Mouse (Mus musculus) MEL (cell line): ENCODE data around the gene Tesk2. TPM values are rescaled to one million over a fixed set of nuclear protein-coding genes. Genes with fewer than 3 reads are reported as not detected.

ENCODE experiments used
- DNase-seq: peaks from one replicate; pipeline ENCODE4 v3.0.0; 2011; ENCODE audit warnings: low read depth, low spot score
- H3K27ac ChIP-seq: 2 replicates; pipeline ENCODE4 v1.5.1; 2012; ENCODE audit warnings: low read depth, mild to moderate bottlenecking, control low read depth, low read length, moderate library complexity; ENCODE audit not compliant: control insufficient read depth
- H3K27me3 ChIP-seq, 2 experiments: fragments of 150-350 bp in 1 of 2; sonication (generic) in 1 of 2; 2 replicates each; pipeline ENCODE4 v1.6.1; 2012; ENCODE audit warnings: low read length in 2 of 2, mild to moderate bottlenecking in 2 of 2, improper control_type of control experiment in 1 of 2, moderate library complexity in 1 of 2; ENCODE audit not compliant: insufficient read depth in 2 of 2, control insufficient read depth in 1 of 2
- H3K36me3 ChIP-seq, 2 experiments: 2 replicates each; pipeline ENCODE4 v1.6.1; 2012 to 2014; ENCODE audit warnings: low read length in 2 of 2, improper control_type of control experiment in 1 of 2, inconsistent platforms in 1 of 2, mild to moderate bottlenecking in 1 of 2; ENCODE audit not compliant: insufficient read depth in 2 of 2, control insufficient read depth in 1 of 2
- H3K4me1 ChIP-seq, 2 experiments: fragments of 150-350 bp in 1 of 2; sonication (generic) in 1 of 2; 2 replicates each; pipeline ENCODE4 v1.6.1; 2012; ENCODE audit warnings: low read length in 2 of 2, improper control_type of control experiment in 1 of 2, mild to moderate bottlenecking in 1 of 2; ENCODE audit not compliant: insufficient read depth in 2 of 2, control insufficient read depth in 1 of 2
- H3K4me3 ChIP-seq, 2 experiments: fragments of 150-350 bp in 1 of 2; sonication (generic) in 1 of 2; 2 replicates each; pipeline ENCODE4 v1.5.1; 2012; ENCODE audit warnings: low read depth in 2 of 2, low read length in 2 of 2, mild to moderate bottlenecking in 2 of 2, moderate library complexity in 2 of 2, control low read depth in 1 of 2, improper control_type of control experiment in 1 of 2; ENCODE audit not compliant: control insufficient read depth in 1 of 2, insufficient read depth in 1 of 2
- H3K79me2 ChIP-seq: 2 replicates; pipeline ENCODE4 v1.6.1; 2012; ENCODE audit warnings: mild to moderate bottlenecking, low read length, moderate library complexity; ENCODE audit not compliant: control insufficient read depth, poor library complexity, insufficient read depth
- H3K9ac ChIP-seq: 2 replicates; pipeline ENCODE4 v1.6.1; 2012; ENCODE audit warnings: low read depth, mild to moderate bottlenecking, control low read depth, low read length, moderate library complexity; ENCODE audit not compliant: control insufficient read depth, poor library complexity, severe bottlenecking
- H3K9me3 ChIP-seq: fragments of 150-350 bp; sonication (generic); replicated peaks from 2 replicates; pipeline ENCODE4 v1.6.1; 2012; ENCODE audit warnings: mild to moderate bottlenecking, low read length, improper control_type of control experiment, moderate library complexity; ENCODE audit not compliant: insufficient read depth
- BHLHE40 ChIP-seq: IDR thresholded peaks from 2 replicates; pipeline ENCODE4 v1.6.1; 2012; ENCODE audit warnings: low read depth, mild to moderate bottlenecking, inconsistent platforms, low read length, improper control_type of control experiment, borderline replicate concordance
- CHD2 ChIP-seq: IDR thresholded peaks from 2 replicates; pipeline ENCODE4 v1.6.1; 2011; ENCODE audit warnings: low read length, improper control_type of control experiment
- CTCF ChIP-seq, 3 experiments: IDR thresholded peaks in 2 of 3; conservative IDR thresholded peaks in 1 of 3; 2 replicates each; pipeline ENCODE4 v1.5.1; 2011 to 2012; ENCODE audit warnings: low read length in 3 of 3, low read depth in 2 of 3, mild to moderate bottlenecking in 2 of 3, improper control_type of control experiment in 1 of 3, inconsistent platforms in 1 of 3, mixed read lengths in 1 of 3, moderate library complexity in 1 of 3; ENCODE audit not compliant: control insufficient read depth in 1 of 3, insufficient read depth in 1 of 3, poor library complexity in 1 of 3, severe bottlenecking in 1 of 3
- EP300 ChIP-seq, 2 experiments: IDR thresholded peaks; 2 replicates each; pipeline ENCODE4 v1.6.1; 2011; ENCODE audit warnings: improper control_type of control experiment in 2 of 2, low read length in 2 of 2, low read depth in 1 of 2, mild to moderate bottlenecking in 1 of 2
- ETS1 ChIP-seq: IDR thresholded peaks from 2 replicates; pipeline ENCODE4 v1.6.1; 2012; ENCODE audit warnings: low read depth, mild to moderate bottlenecking, inconsistent platforms, low read length, improper control_type of control experiment, moderate library complexity
- GATA1 ChIP-seq: IDR thresholded peaks from 2 replicates; pipeline ENCODE4 v1.6.1; 2011; ENCODE audit warnings: low read depth, low read length, improper control_type of control experiment
- HCFC1 ChIP-seq: IDR thresholded peaks from 2 replicates; pipeline ENCODE4 v1.6.1; 2012; ENCODE audit warnings: low read depth, mild to moderate bottlenecking, inconsistent platforms, low read length, improper control_type of control experiment, moderate library complexity
- KAT2A ChIP-seq: conservative IDR thresholded peaks from 2 replicates; pipeline ENCODE4 v1.6.1; 2012; ENCODE audit warnings: low read depth, low read length, improper control_type of control experiment, inconsistent platforms
- MAZ ChIP-seq: IDR thresholded peaks from 2 replicates; pipeline ENCODE4 v1.6.1; 2012; ENCODE audit warnings: low read depth, mild to moderate bottlenecking, inconsistent platforms, low read length, improper control_type of control experiment
- MXI1 ChIP-seq: IDR thresholded peaks from 2 replicates; pipeline ENCODE4 v1.6.1; 2011; ENCODE audit warnings: mild to moderate bottlenecking, low read depth, low read length, improper control_type of control experiment
- MYB ChIP-seq: IDR thresholded peaks from 2 replicates; pipeline ENCODE4 v1.6.1; 2011; ENCODE audit warnings: mild to moderate bottlenecking, low read depth, low read length, improper control_type of control experiment
- MYC ChIP-seq: IDR thresholded peaks from 2 replicates; pipeline ENCODE4 v1.6.1; 2011; ENCODE audit warnings: low read depth, mild to moderate bottlenecking, low read length, improper control_type of control experiment, moderate library complexity
- NELFE ChIP-seq: IDR thresholded peaks from 2 replicates; pipeline ENCODE4 v1.6.1; 2011; ENCODE audit warnings: low read depth, low read length, improper control_type of control experiment
- POLR2AphosphoS5 ChIP-seq: IDR thresholded peaks from 2 replicates; pipeline ENCODE4 v1.6.1; 2012; ENCODE audit warnings: low read depth, borderline replicate concordance, mild to moderate bottlenecking, inconsistent platforms, low read length, moderate library complexity, mixed read lengths
- RAD21 ChIP-seq: IDR thresholded peaks from 2 replicates; pipeline ENCODE4 v1.6.1; 2011; ENCODE audit warnings: mild to moderate bottlenecking, low read depth, low read length, improper control_type of control experiment
- RCOR1 ChIP-seq: IDR thresholded peaks from 2 replicates; pipeline ENCODE4 v1.6.1; 2012; ENCODE audit warnings: low read depth, mild to moderate bottlenecking, inconsistent platforms, low read length, improper control_type of control experiment
- SIN3A ChIP-seq: IDR thresholded peaks from 2 replicates; pipeline ENCODE4 v1.6.1; 2012; ENCODE audit warnings: low read length, improper control_type of control experiment, inconsistent platforms
- SMC3 ChIP-seq: IDR thresholded peaks from 2 replicates; pipeline ENCODE4 v1.6.1; 2011; ENCODE audit warnings: low read depth, low read length, improper control_type of control experiment
- TAL1 ChIP-seq: IDR thresholded peaks from 2 replicates; pipeline ENCODE4 v1.6.1; 2012; ENCODE audit warnings: mild to moderate bottlenecking, inconsistent platforms, low read length, moderate library complexity, mixed read lengths
- TBP ChIP-seq: IDR thresholded peaks from 2 replicates; pipeline ENCODE4 v1.8.0; 2011; ENCODE audit warnings: low read depth, low read length, improper control_type of control experiment
- USF1 ChIP-seq: IDR thresholded peaks from 2 replicates; pipeline ENCODE4 v1.6.1; 2014; ENCODE audit warnings: low read depth, mild to moderate bottlenecking, inconsistent platforms, low read length, improper control_type of control experiment, moderate library complexity
- USF2 ChIP-seq, 2 experiments: IDR thresholded peaks; 2 replicates each; pipeline ENCODE4 v1.6.1; 2011 to 2012; ENCODE audit warnings: improper control_type of control experiment in 2 of 2, low read length in 2 of 2, borderline replicate concordance in 1 of 2, inconsistent platforms in 1 of 2, low read depth in 1 of 2, mild to moderate bottlenecking in 1 of 2; ENCODE audit not compliant: insufficient read depth in 1 of 2
- ZC3H11A ChIP-seq: IDR thresholded peaks from 2 replicates; pipeline ENCODE4 v1.6.1; 2012; ENCODE audit warnings: low read depth, mild to moderate bottlenecking, inconsistent platforms, low read length, improper control_type of control experiment
- ZKSCAN1 ChIP-seq: IDR thresholded peaks from 2 replicates; pipeline ENCODE4 v1.6.1; 2012; ENCODE audit warnings: low read depth, mild to moderate bottlenecking, inconsistent platforms, low read length, improper control_type of control experiment, moderate library complexity
- ZMIZ1 ChIP-seq: IDR thresholded peaks from 2 replicates; pipeline ENCODE4 v1.6.1; 2012; ENCODE audit warnings: low read depth, mild to moderate bottlenecking, inconsistent platforms, low read length, improper control_type of control experiment, moderate library complexity
- ZNF384 ChIP-seq: IDR thresholded peaks from 2 replicates; pipeline ENCODE4 v1.6.1; 2012; ENCODE audit warnings: low read depth, mild to moderate bottlenecking, inconsistent platforms, low read length, improper control_type of control experiment
- polyA plus RNA-seq, 2 experiments: library from polyadenylated mRNA; stranded (reverse) in 1 of 2; unstranded in 1 of 2; fragments of >175 nt in 1 of 2; fragments of >200 nt in 1 of 2; gene quantifications; 2 replicates each; pipeline versions ENCODE4 v1.2.1 to v1.2.4; 2012; ENCODE audit warnings: low replicate concordance in 2 of 2, low read depth in 1 of 2; ENCODE audit not compliant: insufficient read length in 2 of 2, insufficient read depth in 1 of 2, missing spikeins in 1 of 2
- total RNA-seq: library from RNA; depleted of rRNA; stranded (reverse); fragments of 300-350 nt; gene quantifications from 2 replicates; pipeline ENCODE4 v1.2.3, GENCODE M21; 2012

The Tesk2 gene
- total and polyA plus RNA-seq, 3 experiments: 2.3 to 3.3 TPM; not detected in 1

- no peaks in the 10 kb centered on the region for H3K9me3 ChIP-seq
- H3K4me1 ChIP-seq: peaks cover 0 to 9% of the 10 kb centered on the region in 2 experiments; a peak in 3 of 4 replicates
- H3K27ac ChIP-seq: no peak overlapping the region
- H3K36me3 ChIP-seq: peaks cover 0 to 8% of the 10 kb centered on the region in 2 experiments; a peak in 3 of 4 replicates
- no peaks in the 10 kb centered on the region for H3K27me3 ChIP-seq
- H3K4me3 ChIP-seq: no peak overlapping the region
- no peak overlapping the region for H3K9ac ChIP-seq
- H3K79me2 ChIP-seq: peaks cover 5% of the 10 kb centered on the region
- DNase-seq: no peak
- TF ChIP-seq ZC3H11A (no peak), MYC (no peak), TAL1 (no peak), EP300 (IDR thresholded peaks at IDR 0.05; ENCODE audit: low read depth in 1 of 2, low read length in 2 of 2) (no peak), POLR2AphosphoS5 (no peak), ZKSCAN1 (no peak), BHLHE40 (no peak), KAT2A (no peak)
Measured at GRCm38 (mm10) chr4:116712536-116712935, 8.2 kb upstream of the Tesk2 start.

GRCm38 (mm10) chr4:116719396-116719795 is 1.4 kb upstream of the Tesk2 start:
- TF ChIP-seq CTCF (IDR thresholded peaks at IDR 0.05 in 2 of 3, conservative IDR thresholded peaks at IDR 0.05 in 1 of 3; ENCODE audit: control insufficient read depth in 1 of 3, insufficient read depth in 1 of 3, low read depth in 2 of 3, low read length in 3 of 3, poor library complexity in 1 of 3, severe bottlenecking in 1 of 3) (peak; percentile 67 to 95 (median 81)), CHD2 (no peak), USF2 (IDR thresholded peaks at IDR 0.05; ENCODE audit: borderline replicate concordance in 1 of 2, insufficient read depth in 1 of 2, low read depth in 1 of 2, low read length in 2 of 2) (no peak), USF1 (no peak), RCOR1 (peak; percentile 18; the same call in 1 of the 2 replicates), NELFE (no peak), RAD21 (peak; percentile 74), MYB (0 out of 2 replicates have a peak, but pooled peaks have one; percentile 13), ZNF384 (no peak), EP300 (IDR thresholded peaks at IDR 0.05; ENCODE audit: low read depth in 1 of 2, low read length in 2 of 2) (peak; percentile 11 to 13; a peak in 3 of 4 replicates), MXI1 (peak; percentile 48; the same call in 1 of the 2 replicates), ZMIZ1 (no peak), ZC3H11A (peak; percentile 65; the same call in 1 of the 2 replicates), GATA1 (no peak), ETS1 (no peak), TBP (peak; percentile 59; the same call in 1 of the 2 replicates), HCFC1 (0 out of 2 replicates have a peak, but pooled peaks have one; percentile 36), MAZ (no peak), SMC3 (peak; percentile 94), SIN3A (peak; percentile 86)
- no peaks in the 10 kb centered on the region; the same call in 1 of the 2 replicates for H3K79me2 ChIP-seq
- no peaks in the 10 kb centered on the region for H3K9me3 ChIP-seq
- no peak overlapping the region for H3K9ac ChIP-seq
- no peak overlapping the region for H3K4me3 ChIP-seq
- peaks cover 0 to 13% of the 10 kb centered on the region in 2 experiments; a peak in 3 of 4 replicates for H3K36me3 ChIP-seq
- H3K4me1 ChIP-seq: peaks cover 4 to 5% of the 10 kb centered on the region in 2 experiments
- DNase-seq: peak; percentile 91
- H3K27ac ChIP-seq: no peak overlapping the region
- H3K27me3 ChIP-seq: no peaks in the 10 kb centered on the region
